Mouse (Mus musculus): ENCODE results near the gene Lce3c. TPM values are rescaled to one million over a fixed set of nuclear protein-coding genes. Genes with fewer than 3 reads are reported as not detected.
A peak's percentile ranks its signal among the peaks of the same experiment; 100 is the strongest.

The Lce3c gene
- total RNA-seq (2021): not detected
- long read RNA-seq, experiment 1: 0 reads
- long read RNA-seq, experiment 2: 0 reads

DNA sequence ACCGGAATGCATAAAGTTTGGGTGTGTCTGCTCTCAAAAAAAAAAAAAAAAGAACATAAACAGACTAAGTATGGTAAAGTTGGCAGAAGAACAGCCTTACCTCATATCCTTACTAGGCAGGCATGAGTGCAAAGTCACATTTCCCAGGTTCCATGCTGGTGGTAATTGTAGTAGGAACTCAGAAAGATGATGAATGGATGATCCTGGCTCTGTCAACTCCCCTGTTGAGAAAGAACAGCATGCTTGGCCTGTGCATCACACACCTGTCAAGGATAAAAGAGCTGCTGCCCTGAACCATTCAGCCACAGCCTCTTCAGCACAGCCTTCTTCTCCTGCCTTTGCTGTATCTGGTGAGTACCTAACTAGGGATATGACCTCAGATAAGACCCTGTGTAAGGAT is at the start of gene Lce3c:
Gene Lce3c (plus strand): TSS at position 301 of the 400 bp plus-strand sequence.
- no peak for DNase-seq (ENCODE audit: low spot score)

DNA sequence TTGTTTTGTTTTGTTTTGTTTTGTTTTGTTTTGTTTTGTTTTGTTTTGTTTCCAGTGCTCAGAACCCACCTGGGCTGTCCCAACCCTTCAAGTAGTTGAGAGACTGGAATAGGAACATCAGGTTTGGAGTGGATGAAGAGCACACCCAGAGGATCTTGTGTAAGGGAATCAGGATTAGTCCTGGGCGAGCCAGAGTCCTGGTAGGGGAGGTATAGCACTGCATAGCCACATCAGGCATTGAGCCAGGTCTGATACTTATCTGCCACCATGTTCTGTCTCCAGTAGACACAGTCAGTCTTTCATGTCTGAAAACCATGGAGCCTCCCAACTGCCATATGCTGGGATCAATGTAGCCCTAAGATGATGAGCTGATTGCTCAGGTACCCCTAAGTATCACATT is 49.8 kb upstream of the Lce3c start:
- no peak for DNase-seq (ENCODE audit: low spot score)

- no peak for DNase-seq (ENCODE audit: low spot score)
Observed at GRCm38 (mm10) chr3:92902992-92903391, 41.3 kb upstream of the Lce3c start.

DNA sequence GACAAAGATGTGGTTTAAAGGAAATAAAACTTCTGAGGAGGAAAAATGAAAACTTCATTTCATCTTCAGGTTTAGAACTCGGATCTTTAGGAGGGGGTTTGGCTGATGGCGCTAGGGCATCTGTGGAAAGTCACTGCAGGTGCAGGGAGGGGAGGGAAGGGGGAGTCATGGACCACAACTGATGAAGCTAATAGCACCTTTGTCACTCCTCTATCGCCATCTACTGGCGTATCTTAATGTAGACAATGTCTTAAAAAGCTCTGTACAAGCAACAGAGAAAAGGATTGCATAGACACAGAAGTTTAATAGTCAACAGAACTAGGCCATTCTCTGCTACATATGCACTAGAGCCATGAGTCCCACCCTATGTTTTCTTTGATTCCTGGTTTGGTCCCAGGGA is 40.6 kb upstream of the Lce3c start:
- no peak for DNase-seq (ENCODE audit: low spot score)

DNA sequence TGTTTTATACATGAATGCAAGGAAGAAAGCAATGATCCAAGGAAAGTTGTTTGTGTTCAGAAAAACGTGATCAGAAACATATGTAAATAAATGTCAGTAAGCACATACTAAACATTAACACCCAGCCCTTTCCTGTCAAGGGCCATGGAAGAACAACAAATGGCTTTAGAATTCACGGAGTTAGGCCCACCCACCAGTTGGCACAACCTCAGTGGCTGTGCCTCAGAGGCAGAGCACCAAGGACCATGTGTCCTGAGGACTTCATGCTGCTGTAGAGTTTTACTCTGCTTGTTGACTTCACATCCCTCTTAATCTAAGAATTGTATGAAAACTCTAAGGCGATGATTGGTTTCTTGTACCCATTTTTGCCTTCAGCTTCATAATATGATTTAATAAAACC is 39.1 kb upstream of the Lce3c start:
- no peak for DNase-seq (ENCODE audit: low spot score)

- DNase-seq (ENCODE audit: low spot score): no peak
Observed at GRCm38 (mm10) chr3:92907571-92907970, 36.7 kb upstream of the Lce3c start.

DNA sequence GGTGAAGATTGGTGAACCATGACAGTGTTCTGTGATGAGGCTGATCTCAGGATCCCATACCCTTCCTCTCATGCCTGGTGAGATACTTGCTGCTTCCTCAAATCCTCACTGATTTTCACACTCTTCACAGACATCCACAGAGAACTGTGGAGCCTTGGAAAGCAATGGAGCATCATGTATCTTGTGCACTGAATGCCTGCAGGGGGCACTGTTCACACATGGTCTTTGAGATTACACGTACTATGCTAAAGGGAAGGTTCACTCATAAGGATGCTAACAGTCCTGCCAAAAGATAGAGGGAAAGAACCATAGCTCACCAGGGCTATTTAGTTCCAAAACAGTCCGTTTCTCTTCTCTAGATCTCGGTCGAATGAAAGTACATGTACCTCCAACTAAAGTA is 23.9 kb upstream of the Lce3c start:
- peak; percentile 1 for DNase-seq (ENCODE audit: low spot score)

- no peak for DNase-seq (ENCODE audit: low spot score)
Observed at GRCm38 (mm10) chr3:92926130-92926529, 18.2 kb upstream of the Lce3c start, which contains the start of gene Lce3a. TSS of gene Lce3a (minus strand) at chr3:92926230.

DNA sequence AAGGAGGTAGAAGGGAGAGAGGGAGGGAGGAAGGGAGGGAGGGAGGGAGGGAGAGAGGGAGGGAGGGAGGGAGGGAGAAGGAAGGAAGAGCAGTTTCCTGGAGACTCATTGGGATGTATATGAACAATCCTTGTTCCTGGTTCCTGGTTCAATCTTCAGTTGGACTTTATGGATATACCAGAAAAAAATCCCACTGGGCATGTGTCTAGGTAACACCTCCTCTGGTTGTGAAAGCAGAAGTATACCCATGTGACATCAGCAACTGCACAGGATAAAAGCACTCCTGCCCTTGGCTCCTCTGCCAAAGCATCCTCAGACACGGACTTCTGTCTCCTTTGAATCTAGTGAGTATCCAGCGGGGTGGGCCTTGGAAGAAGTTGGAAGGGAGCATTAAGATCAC is 11.6 kb upstream of the Lce3c start, which contains the start of gene Lce3b:
Gene Lce3b (plus strand): TSS at position 301 of the 400 bp plus-strand sequence.
- DNase-seq (ENCODE audit: low spot score): no peak

GRCm38 (mm10) chr3:92957090-92957489 is 12.8 kb downstream of the Lce3c start, which contains the start of gene Lce3d:
TSS of gene Lce3d (plus strand) at chr3:92957390.
- no peak for DNase-seq (ENCODE audit: low spot score)

DNA sequence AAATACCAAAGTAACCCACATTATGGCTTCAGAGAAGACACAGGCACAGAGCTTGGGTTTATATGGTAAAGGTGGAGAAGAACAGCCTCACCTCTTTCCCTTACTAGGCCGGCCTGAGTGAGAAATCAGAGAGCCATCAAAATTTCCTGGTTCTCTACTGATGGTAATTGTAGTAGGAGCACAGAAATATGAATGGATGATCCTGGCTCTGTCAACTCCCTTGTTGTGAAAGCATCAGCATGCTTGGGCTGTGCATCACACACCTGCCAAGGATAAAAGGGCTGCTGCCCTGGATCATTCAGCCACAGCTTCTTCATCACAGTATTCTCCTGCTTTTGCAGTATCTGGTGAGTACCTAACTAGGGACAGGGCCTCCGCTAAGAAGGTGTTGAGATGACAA is 22.5 kb downstream of the Lce3c start, which contains the start of gene Lce3e:
Gene Lce3e (plus strand): TSS at position 301 of the 400 bp plus-strand sequence.
- DNase-seq (ENCODE audit: low spot score): no peak

GRCm38 (mm10) chr3:92978484-92978883 is 34.2 kb downstream of the Lce3c start:
- no peak for DNase-seq (ENCODE audit: low spot score)

- no peak for DNase-seq (ENCODE audit: low spot score)
Observed at GRCm38 (mm10) chr3:92991926-92992325, 47.6 kb downstream of the Lce3c start, which contains the start of gene Lce3f. TSS of gene Lce3f (plus strand) at chr3:92992226.

Other genes starting within 250 kb of the Lce3c start
- not detected for gene Lce1e, start 235.4 kb upstream of the Lce3c start, total RNA-seq (2021)
- not detected for gene Lce1f, start 224.1 kb upstream of the Lce3c start, total RNA-seq (2021)
- not detected for gene Gm38119, start 205.4 kb upstream of the Lce3c start, total RNA-seq (2021)
- not detected for gene Lce1g, start 192.1 kb upstream of the Lce3c start, total RNA-seq (2021)
- not detected for gene Lce1h, start 179.4 kb upstream of the Lce3c start, total RNA-seq (2021)
- not detected for gene Lce1i, start 165.6 kb upstream of the Lce3c start, total RNA-seq (2021)
- gene Lce1j, start 154.0 kb upstream of the Lce3c start, total RNA-seq (2021): not detected
- not detected for gene Lce1k, start 136.6 kb upstream of the Lce3c start, total RNA-seq (2021)
- not detected for gene Kprp, start 117.2 kb upstream of the Lce3c start, total RNA-seq (2021)
- gene Lce1l, start 93.2 kb upstream of the Lce3c start, total RNA-seq (2021): not detected
- gene 2310050C09Rik, start 74.3 kb upstream of the Lce3c start, total RNA-seq (2021): not detected
- not detected for gene Lce3a, start 18.3 kb upstream of the Lce3c start, total RNA-seq (2021)
- not detected for gene Lce3b, start 11.5 kb upstream of the Lce3c start, total RNA-seq (2021)
- gene Lce3d, start 12.9 kb downstream of the Lce3c start, total RNA-seq (2021): not detected
- gene Lce3e, start 22.6 kb downstream of the Lce3c start, total RNA-seq (2021): not detected
- not detected for gene Lce3f, start 47.7 kb downstream of the Lce3c start, total RNA-seq (2021)
- gene Crct1, start 71.2 kb downstream of the Lce3c start, total RNA-seq (2021): not detected
- not detected for gene Lce1m, start 74.6 kb downstream of the Lce3c start, total RNA-seq (2021)
- gene Gm4858, start 124.3 kb downstream of the Lce3c start, total RNA-seq (2021): not detected
- not detected for gene Crnn, start 200.3 kb downstream of the Lce3c start, total RNA-seq (2021)

All from gastrocnemius, adult 18-20 months (tissue).